In genomic region chr9:30140188-30140587, GRCm38 (mm10) we compare ENCODE assay signal across 9 mouse cellular contexts.
DNase-seq lines count a peak whose midpoint lies in the region; ATAC-seq lines count a peak whose summit lies in the region.
"Had no signal": no experiment of that assay in that cellular context is flagged by ENCODE, and none has a peak within 500 bp of the region (broad histone marks: within the 10 kb centered on the region; RNA-seq: fewer than 3 reads in every experiment).

No protein-coding gene starts in this region.

- no peaks in the 10 kb centered on the region for H3K36me3 ChIP-seq in embryonic facial prominence, embryonic 13.5 days
- H3K36me3 ChIP-seq in heart, embryonic 14.5 days (ENCODE audit: control insufficient read depth, insufficient read depth, low read length) = no peaks in the 10 kb centered on the region
- H3K36me3 ChIP-seq: liver, embryonic 15.5 days had no signal

- H3K27ac ChIP-seq in embryonic facial prominence, embryonic 13.5 days = no peak overlapping the region
- H3K27ac ChIP-seq in heart, embryonic 14.5 days (replicated peaks in 1 of 2; ENCODE audit: control insufficient read depth in 1 of 2, insufficient read depth in 1 of 2, low read depth in 2 of 2, low read length in 2 of 2) = 0 out of 4 replicates have a peak overlapping the region, but pooled peaks of 1 of the 2 experiments have one; percentile 16
- H3K27ac ChIP-seq: liver, embryonic 15.5 days had no signal

- DNase-seq in spleen, adult 18-20 months = peak; percentile 7 to 18
- DNase-seq in spleen, postnatal 14 days (ENCODE audit: low spot score in 2 of 2) = no peak
- DNase-seq in layer of hippocampus, adult 8-10 months (ENCODE audit: low spot score in 2 of 2) = peak; percentile 72 to 86
- DNase-seq in lung, postnatal 25 days (ENCODE audit: low spot score) = peak; percentile 68
- DNase-seq in telencephalon, adult 2 months (ENCODE audit: low read depth, low spot score) = peak; percentile 79
- DNase-seq in c-Kit-positive CD71-positive TER-119-positive erythroid progenitor cells, embryonic 14.5 days (ENCODE audit: low spot score) = no peak

- H3K9ac ChIP-seq in embryonic facial prominence, embryonic 13.5 days = no peak overlapping the region
- H3K9ac ChIP-seq in heart, embryonic 14.5 days (ENCODE audit: low read length) = no peak overlapping the region
- H3K9ac ChIP-seq: liver, embryonic 15.5 days had no signal

- 26% methylated on average over 3 of the region's 3 CpGs for WGBS in embryonic facial prominence, embryonic 13.5 days
- WGBS in heart, embryonic 14.5 days = 10% methylated on average over 3 of the region's 3 CpGs

- ATAC-seq in embryonic facial prominence, embryonic 13.5 days (ENCODE audit: insufficient number of reproducible peaks, insufficient read depth, low FRiP score, low TSS enrichment, low read depth) = peak; percentile 71; the same call in 1 of the 2 replicates
- peak; percentile 33; the same call in 1 of the 2 replicates for ATAC-seq in heart, embryonic 14.5 days (ENCODE audit: insufficient number of reproducible peaks, insufficient read depth, low FRiP score, low read depth)

- H3K9me3 ChIP-seq in embryonic facial prominence, embryonic 13.5 days = no peaks in the 10 kb centered on the region
- H3K9me3 ChIP-seq in heart, embryonic 14.5 days (ENCODE audit: control insufficient read depth, low read length) = no peaks in the 10 kb centered on the region
- H3K9me3 ChIP-seq: liver, embryonic 15.5 days had no signal

- no peak overlapping the region for H3K4me3 ChIP-seq in embryonic facial prominence, embryonic 13.5 days
- no peak overlapping the region for H3K4me3 ChIP-seq in heart, embryonic 14.5 days (ENCODE audit: control insufficient read depth in 1 of 2, insufficient read depth in 1 of 2, low read depth in 1 of 2, low read length in 2 of 2)
- H3K4me3 ChIP-seq: liver, embryonic 15.5 days had no signal

- H3K4me2 ChIP-seq in embryonic facial prominence, embryonic 13.5 days = no peak overlapping the region
- no peak overlapping the region for H3K4me2 ChIP-seq in heart, embryonic 14.5 days (ENCODE audit: low read length)
- H3K4me2 ChIP-seq: liver, embryonic 15.5 days had no signal

- peaks cover 3% of the 10 kb centered on the region; the same call in 1 of the 2 replicates for H3K27me3 ChIP-seq in embryonic facial prominence, embryonic 13.5 days
- H3K27me3 ChIP-seq in heart, embryonic 14.5 days (ENCODE audit: control insufficient read depth, insufficient read depth, low read length) = no peaks in the 10 kb centered on the region
- H3K27me3 ChIP-seq: liver, embryonic 15.5 days had no signal

- H3K4me1 ChIP-seq in embryonic facial prominence, embryonic 13.5 days = peaks cover 17% of the 10 kb centered on the region
- H3K4me1 ChIP-seq in heart, embryonic 14.5 days (ENCODE audit: control insufficient read depth in 2 of 2, insufficient read depth in 2 of 2, low read length in 2 of 2) = peaks cover 17 to 29% of the 10 kb centered on the region in 2 experiments
- H3K4me1 ChIP-seq: liver, embryonic 15.5 days had no signal

Comparison
In these comparisons a context has a peak if more than half of its experiments do, and no peak if none do; other contexts are left out.
1. DNase-seq: peak in spleen, adult 18-20 months (2 of 2), layer of hippocampus, adult 8-10 months (2 of 2), lung, postnatal 25 days (single experiment) and telencephalon, adult 2 months (single experiment); none in spleen, postnatal 14 days (0 of 2) and c-Kit-positive CD71-positive TER-119-positive erythroid progenitor cells, embryonic 14.5 days (single experiment).